Mouse (Mus musculus): ENCODE data around the gene Birc6.
A peak's percentile ranks its signal among the peaks of the same experiment; 100 is the strongest.
"Not testable (repeated sequence)": the region's sequence is repeated elsewhere in the genome, so short reads cannot be mapped to it uniquely, and the experiment has no call there.

The Birc6 gene

DNA sequence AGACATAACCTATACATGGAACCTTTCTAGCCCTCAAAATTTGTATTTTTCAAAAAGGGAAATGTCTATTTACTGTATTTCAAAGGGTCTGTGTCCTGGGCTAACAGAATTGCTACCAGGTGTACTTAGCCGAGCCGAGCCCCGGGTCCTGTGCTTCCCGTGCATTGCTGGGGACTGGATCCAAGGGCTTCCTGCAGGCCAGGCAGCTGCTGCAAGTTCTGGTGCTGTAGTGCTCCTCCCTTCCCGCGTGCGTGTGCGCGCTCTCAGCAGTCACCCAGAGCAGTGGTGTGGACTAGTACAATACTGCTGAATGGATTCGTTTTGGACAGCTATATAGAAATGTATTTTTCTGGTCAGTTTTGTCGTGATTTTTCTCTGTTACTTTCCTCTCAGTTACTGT, 31.8 kb downstream of the Birc6 start:
- no peak for DNase-seq (ENCODE audit: low read depth)

DNA sequence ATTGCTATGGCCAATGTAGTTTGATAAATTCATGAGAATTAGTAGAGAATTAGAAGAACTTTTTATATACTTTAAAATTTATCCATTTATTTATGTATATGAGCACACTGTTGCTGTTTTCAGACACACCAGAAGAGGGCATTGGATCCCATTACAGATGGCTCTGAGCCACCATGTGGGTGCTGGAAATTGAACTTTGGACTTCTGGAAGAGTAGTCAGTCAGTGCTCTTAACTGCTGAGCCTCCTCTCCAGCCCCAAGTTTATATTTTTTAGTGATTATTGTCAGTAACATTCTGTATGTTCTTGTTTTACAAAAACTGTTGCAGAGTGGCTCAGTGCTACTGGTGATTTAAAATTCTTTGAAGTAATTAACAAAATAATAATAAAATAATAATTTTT, 36.1 kb downstream of the Birc6 start:
- no peak for DNase-seq (ENCODE audit: low read depth)

DNA sequence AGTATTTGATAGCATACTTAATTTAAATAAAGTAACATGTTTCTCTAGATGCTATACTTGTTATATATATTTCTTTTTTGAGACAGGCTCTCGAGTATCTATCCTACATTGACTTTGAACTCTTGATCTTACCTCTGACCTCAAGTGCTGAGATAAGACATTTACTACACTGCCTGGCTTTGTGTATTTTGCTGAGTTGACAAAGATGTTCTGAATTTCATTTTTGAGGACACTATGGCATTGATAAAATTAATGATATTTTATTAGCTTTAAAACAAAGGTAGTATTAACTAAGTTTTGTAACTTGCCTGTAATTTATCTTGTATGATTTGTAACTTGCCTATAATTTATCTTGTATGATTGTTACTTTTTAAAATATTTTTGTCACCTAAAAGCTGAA, 41.1 kb downstream of the Birc6 start:
- DNase-seq (ENCODE audit: low read depth), result no peak

DNA sequence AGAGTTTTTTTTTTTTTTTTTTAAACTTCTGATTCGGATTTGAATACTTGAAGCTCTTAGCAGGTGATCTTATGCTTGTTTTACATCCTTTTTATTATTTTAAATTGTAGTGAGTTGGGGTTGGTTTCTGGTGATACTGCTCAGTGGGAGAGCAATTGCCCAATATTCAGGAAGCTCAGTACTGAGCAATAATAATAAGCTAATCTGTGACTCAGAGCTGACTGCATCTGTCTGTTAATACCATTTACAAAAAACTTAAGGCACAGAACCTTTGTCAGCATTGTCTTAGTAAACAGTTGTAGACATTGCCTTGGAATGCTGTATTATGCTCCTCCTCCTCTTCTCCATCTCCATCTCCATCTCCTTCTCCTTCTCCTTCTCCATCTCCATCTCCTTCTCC, 42.5 kb downstream of the Birc6 start:
- peak; percentile 66 for DNase-seq (ENCODE audit: low read depth)

DNA sequence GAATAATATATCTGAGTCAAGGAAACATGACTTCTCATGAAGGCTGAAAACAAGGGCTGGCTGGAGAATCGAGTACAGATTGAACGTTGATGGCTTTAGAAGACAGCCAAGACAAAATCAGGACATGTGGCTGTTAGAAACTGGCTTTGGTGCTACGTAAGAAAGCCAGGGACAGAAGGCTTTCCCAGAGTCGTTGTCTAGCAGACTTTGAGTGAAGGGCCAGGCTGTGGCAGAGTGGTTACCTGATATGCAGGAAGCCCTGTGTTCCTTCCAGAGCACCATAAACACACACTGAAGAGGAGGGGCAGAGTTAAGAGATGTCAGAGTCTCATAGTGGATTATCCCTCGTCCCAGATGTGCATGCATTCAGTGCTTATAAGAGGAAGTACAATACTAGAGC, 49.1 kb downstream of the Birc6 start:
- peak; percentile 25 for DNase-seq (ENCODE audit: low read depth)

DNA sequence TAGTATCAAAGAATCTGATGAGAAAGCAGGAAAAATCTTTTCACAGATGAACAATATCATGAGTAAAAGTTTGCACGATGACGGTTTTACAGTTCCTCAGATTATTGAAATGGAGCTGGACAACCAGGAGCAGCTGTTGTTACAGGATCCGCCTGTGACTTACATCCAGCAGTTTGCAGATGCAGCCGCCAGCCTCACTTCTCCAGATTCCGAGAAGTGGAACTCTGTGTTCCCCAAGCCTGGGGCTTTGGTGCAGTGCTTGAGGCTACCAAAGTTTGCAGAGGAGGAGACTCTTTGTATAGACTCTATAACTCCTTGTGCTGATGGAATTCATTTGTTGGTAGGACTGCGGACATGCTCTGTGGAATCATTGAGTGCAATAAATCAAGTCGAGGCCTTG, 51.5 kb downstream of the Birc6 start:
- no peak for DNase-seq (ENCODE audit: low read depth)

DNA sequence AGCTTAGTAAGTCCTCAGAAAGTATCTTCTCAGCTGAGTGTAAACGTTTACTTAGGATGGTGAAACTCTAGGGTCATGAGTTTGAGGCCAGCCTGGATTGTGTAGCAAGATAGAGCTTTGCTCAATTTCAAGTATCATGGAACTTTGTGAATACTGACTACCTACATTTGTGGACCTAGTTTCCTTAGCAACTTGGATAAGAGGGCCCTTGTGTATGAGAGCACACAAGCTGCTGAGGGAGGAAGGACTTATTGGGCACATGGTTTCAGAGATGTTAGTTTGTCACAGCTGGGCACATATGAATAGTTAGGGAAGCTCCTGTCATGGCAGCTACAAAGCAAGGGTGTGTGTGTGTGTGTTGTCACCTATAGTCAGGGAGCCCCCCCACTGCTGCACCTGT, 52.6 kb downstream of the Birc6 start:
- no peak for DNase-seq (ENCODE audit: low read depth)

DNA sequence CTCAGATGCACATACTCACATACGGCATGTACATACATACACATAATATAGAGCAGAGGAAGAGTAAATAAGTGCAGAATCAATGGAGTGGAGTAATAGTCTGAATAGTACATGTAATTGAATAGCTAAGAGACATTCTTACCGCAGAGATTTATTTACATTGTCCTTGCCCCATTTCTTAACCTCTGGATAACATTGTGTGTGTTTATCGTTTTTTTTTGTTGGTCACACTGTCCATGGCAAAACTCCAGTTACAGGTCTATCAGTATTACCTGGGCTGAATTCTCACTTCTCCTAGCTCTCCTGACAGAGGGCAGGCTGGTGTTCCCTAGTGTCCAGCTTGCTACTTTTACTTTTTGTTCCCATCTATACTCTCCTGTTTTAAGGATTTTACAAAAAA, 58.7 kb downstream of the Birc6 start:
- DNase-seq (ENCODE audit: low read depth), result no peak

DNA sequence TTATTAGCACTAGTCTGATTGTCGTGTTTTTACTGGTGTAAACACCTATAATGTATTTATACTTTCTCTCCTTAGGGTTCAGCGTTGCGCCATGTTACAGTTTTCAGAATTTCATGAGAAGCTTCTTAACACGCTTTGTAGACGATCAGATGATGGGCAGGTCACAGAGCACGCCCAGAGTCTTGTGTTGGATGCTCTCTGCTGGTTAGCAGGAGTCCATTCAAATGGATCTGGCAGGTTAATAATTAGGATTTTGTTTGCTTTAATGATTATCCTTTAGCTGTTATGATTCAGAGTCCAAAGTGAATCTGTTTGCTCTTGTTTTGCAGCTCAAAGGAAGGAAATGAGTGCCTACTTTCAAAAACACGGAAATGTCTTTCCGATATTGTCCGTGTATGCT, 70.8 kb downstream of the Birc6 start:
- DNase-seq (ENCODE audit: low read depth), result no peak

DNA sequence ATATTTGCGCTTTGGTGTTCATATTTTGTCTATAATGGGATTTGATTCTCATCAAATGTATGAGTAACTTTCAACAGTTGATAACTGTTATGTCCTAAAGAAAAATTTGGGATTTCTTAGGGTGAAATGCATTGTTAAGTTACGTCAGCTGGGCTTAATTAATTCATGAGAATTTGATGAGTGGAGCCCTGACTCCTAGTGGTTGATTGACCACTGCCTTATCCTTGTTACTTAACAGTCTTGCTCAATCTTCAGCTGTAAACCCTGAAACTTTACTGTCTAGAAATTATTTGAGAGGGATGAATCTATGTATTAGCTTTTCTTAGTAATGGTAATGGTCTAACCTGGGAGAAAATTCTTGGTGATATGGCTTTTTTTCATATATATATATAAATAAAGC, 71.3 kb downstream of the Birc6 start:
- no peak for DNase-seq (ENCODE audit: low read depth)

DNA sequence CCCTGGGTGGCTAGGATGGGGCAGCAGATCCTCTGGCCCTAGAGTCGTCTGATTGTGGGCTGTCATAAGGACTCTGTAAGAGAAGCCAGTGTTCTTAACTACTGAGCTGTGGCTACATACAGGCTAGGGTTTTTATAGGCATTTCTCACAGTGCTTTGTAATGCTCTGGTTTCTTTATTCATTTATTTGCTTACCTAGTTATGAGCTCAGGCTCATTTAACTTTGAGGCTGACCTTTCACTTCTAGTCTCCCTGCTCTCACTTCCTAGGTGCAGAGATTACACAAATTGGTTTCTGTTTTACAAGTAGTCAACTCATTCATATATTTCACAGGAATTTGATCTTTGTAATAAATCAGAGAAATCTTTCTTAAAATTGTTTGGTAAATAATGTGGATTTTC, 73.1 kb downstream of the Birc6 start:
- no peak for DNase-seq (ENCODE audit: low read depth)

DNA sequence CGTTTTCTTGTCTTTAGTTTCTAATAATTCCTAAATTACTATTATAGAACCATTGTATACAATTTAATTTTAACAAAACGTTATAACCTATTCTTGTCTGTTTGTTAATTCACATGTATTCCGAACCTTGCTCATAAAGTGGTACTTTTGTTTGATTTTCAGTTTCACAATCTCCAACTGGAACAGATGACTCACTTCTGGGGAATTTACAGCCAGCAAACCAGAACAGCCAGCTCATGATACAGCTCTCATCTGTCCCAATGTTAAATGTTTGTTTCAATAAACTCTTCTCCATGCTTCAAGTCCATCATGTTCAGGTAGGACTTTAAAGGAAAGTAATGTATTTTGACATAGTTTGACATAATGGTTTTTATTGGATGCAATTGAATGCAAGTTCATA, 102.7 kb downstream of the Birc6 start:
- DNase-seq (ENCODE audit: low read depth), result peak; percentile 60

DNA sequence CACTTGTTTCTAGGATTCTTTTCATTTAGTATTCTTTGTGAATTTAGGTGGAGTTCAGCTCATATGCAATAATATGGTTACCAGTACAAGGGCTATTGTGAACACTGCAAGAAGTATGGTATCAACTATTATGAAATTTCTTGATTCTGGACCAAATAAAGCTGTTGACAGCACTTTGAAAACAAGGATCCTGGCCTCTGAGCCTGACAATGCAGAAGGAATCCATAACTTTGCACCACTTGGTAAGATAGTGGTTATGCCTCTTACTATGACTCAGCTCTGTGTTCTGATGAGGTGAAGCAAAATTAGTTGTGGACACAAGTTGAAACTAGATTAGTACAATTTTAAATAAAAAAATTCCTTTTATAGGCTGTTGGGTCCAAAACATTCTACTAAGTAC, 114.3 kb downstream of the Birc6 start:
- DNase-seq (ENCODE audit: low read depth), result no peak

DNA sequence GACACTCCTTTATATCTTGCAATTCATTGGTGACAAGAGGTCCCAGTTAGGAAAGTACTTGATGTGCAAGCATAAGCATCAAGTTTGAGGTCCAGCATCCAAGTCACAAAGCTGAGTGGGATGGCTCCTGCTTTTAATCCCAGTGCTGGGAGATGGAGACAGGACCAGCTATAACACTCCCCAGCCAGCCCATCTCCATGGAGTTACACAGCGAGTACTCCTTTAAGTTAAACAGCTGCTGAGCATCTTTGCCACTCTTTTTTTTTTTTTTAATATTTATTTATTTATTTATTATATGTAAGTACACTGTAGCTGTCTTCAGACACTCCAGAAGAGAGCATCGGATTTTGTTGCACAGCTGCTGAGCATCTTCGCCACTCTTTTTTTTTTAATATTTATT, 130.3 kb downstream of the Birc6 start:
- DNase-seq (ENCODE audit: low read depth), result no peak

DNA sequence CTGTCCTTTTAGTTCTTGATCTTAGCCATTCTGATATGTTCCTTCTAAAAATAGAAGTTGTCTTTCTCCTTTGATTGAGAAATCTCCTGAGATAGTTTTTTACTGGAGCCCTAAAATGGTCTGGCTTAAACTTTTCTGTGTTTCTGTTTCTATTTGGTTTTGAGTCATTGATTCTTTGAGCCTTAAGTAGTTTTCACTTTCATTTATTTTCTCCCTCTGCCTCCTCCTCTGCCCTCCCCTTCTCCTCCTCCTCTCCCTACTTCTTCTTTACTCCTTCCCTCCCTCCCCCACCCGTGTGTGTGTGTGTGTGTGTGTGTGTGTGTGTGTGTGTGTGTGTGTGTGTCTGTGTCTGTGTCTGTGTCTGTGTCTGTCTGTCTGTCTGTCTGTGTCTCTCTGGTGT, 139.9 kb downstream of the Birc6 start:
- no peak for DNase-seq (ENCODE audit: low read depth)

DNA sequence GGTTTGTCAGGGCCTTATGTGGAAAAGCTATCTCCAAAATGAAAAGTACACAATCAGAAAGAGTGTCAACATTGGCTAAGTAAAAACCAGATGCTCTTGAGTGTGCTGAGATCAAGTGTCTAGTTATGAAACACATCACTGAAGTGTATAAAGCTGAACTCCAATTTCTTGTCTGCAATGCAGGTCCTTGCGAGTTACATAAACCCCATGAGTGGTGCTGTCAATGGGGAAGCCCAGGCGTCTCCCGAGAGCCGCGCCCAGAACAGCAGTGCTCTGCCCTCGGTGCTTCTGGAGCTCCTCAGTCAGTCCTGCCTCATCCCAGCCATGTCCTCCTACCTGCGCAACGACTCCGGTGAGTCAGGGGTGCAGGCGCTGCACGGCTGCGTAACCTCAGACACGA, 141.9 kb downstream of the Birc6 start:
- no peak for DNase-seq (ENCODE audit: low read depth)

DNA sequence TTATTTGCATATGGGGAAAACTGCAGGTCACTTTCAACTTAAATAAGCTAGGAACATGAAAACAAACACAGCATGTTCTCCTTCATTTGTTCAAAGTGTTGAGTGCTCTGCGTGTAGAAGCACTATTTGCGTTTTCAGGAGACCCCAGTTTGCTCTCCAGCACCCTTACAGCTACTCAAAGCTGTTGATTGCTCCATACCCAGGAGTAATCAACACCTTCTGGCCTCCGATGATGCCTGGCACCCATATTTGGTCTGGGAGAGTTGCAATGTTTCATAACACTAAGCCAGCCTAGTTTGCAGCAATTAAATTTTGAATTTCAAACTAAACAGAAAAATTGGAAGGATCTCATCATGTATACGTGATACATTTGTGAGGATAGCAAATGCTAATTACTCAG, 144.4 kb downstream of the Birc6 start:
- no peak for DNase-seq (ENCODE audit: low read depth)

DNA sequence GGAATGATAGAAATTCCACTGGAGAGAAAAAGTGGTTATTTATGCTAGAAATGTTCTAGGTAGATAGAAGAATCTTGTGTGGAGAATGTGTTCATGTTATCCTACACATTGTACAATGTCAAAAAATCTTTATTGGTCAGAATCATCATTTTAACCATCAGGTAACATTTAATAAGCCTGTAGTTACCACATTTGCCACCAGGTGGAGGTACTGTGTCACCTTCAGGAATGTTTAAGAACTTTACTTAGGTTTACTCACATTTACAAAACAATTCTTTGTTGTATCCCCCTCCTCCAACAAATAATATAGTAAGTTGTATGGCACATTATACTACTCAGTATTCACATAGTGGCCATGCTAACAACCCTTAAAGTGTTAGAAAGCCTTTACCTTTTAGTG, 145.2 kb downstream of the Birc6 start:
- peak; percentile 53 for DNase-seq (ENCODE audit: low read depth)

DNA sequence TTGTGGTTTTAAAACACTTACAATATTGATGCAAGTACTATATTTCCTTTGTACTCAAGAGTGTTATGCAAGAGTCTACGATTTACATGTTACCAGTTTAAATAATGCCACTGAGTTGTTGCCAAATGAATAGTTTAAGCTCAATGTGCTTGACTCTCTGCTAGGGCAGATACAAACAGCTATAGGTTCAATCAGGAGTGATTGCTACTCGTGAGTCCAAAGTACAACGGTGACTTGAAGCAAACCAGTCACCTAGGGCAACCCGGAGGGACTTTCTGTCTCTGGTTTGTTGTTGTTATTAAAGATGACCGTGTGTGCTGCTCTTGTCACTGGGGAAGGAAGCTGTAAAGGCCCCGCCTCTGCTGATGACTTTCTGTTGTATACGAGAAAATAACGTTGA, 150.0 kb downstream of the Birc6 start:
- peak; percentile 35 for DNase-seq (ENCODE audit: low read depth)

DNA sequence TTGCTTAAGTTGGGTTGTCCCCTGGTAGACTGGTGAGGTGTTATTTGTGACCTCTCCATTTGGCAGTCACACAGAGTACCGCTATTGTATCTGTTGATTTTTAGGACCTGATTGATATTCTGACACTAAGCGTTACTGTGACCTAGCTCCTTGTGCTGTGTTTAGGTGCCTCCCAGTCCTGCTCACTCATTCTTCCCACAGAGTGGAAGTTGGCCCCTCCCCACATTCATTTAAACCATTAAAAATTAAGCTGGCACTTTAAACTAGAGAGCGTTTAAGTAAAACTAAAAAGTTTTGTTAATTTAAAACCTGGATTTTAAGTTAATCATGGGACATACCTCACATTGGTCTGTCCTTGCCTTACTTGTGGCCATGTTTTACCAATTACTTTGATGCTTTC, 156.8 kb downstream of the Birc6 start:
- no peak for DNase-seq (ENCODE audit: low read depth)

DNA sequence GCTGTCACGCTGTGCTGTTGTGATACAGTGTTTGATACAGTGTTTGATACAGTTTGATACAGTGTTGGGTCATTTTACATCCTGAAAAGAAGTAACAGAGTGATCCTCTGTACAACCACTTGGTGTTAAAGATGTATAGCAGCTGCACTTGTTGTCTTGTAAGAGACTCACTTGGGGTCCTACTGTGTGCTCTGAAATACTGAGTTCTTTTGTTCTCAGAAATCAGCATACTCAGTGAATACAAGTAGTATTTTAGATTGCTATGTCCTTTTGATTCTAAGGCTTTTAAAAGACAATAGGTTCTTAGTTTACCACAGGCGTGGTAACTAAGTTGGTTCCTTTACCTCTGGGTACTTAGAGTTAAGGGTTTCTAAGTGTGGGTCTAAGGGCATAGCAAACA, 160.5 kb downstream of the Birc6 start:
- DNase-seq (ENCODE audit: low read depth), result no peak

DNA sequence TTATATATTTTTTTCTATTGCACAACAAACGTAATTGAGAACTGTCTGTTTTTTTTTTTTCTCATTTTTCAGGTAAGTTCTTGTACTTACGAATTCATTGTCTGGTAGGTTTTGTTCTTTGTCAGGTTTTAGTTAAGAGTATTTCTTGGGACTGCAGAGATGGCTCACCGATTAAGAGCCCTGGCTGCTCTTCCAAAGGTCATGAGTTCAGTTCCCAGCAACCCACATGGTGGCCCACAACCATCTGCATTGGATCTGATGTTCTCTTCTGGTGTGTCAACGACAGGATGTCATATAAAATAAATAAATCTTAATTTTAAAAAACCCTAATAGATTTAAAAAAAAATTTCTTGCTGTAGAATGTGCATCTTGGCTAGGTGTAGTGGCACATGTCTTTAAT, 161.3 kb downstream of the Birc6 start:
- DNase-seq (ENCODE audit: low read depth), result no peak

DNA sequence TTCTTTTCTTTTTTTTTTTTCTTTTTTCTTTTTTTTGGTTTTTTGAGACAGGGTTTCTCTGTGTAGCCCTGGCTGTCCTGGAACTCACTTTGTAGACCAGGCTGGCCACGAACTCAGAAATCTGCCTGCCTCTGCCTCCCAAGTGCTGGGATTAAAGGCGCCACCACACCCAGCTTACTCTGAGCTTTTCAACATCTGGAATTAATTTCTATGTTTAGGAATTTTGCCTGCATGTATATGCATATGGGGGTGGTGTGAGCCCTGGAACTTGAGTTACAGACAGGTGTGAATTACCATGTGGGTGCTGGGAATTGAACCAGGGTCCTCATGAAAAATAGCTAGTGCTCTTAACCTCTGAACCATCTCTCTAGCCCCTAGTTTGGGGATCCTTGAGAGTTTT, 173.6 kb downstream of the Birc6 start:
- DNase-seq (ENCODE audit: low read depth), result not testable (repeated sequence)

DNA sequence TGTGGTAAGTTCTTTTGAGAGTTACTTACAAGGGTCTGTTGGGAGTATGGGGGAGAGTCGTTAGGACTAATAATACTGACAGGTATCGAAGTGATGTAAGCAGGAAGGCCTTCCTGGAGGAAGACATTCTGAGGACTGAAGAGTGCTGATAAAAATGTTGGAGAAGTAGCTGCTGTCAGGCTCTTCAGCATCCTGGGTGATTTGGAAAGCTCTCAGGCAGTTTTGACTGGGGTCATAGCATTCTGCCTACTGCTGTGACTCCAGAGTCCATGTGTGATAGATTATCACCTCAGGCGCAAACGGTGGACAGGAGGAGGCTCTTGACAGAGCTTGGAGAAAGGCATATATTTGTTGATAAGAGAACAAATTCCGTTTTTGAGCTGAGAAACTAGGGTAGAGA, 177.4 kb downstream of the Birc6 start:
- DNase-seq (ENCODE audit: low read depth), result no peak

DNA sequence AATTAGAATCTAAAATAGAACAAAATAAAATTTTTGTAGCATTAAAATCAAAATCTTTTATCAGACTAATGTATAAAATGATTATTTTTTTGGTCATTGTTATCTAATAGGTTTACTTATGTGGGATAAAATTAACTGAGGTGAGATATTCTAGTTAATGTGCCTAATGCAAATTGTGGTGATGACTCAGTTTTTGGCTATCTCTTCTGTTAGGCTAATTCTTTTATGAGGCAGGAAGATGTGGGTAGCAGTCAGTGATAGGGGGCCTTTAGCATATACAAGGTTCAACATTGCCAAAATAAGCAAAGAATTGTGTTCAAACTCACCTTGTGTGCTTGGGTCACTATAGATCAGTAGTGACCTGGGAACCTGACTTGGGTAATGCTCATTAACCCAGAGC, 178.5 kb downstream of the Birc6 start:
- peak; percentile 5 for DNase-seq (ENCODE audit: low read depth)

All from 416B (cell line).